Mouse (Mus musculus) lung, postnatal 25 days (tissue): ENCODE data around the gene Tert.

ENCODE experiments used
- DNase-seq: peaks from one replicate; pipeline ENCODE4 v3.0.0; 2022; ENCODE audit warnings: low spot score

Gene Tert

DNA sequence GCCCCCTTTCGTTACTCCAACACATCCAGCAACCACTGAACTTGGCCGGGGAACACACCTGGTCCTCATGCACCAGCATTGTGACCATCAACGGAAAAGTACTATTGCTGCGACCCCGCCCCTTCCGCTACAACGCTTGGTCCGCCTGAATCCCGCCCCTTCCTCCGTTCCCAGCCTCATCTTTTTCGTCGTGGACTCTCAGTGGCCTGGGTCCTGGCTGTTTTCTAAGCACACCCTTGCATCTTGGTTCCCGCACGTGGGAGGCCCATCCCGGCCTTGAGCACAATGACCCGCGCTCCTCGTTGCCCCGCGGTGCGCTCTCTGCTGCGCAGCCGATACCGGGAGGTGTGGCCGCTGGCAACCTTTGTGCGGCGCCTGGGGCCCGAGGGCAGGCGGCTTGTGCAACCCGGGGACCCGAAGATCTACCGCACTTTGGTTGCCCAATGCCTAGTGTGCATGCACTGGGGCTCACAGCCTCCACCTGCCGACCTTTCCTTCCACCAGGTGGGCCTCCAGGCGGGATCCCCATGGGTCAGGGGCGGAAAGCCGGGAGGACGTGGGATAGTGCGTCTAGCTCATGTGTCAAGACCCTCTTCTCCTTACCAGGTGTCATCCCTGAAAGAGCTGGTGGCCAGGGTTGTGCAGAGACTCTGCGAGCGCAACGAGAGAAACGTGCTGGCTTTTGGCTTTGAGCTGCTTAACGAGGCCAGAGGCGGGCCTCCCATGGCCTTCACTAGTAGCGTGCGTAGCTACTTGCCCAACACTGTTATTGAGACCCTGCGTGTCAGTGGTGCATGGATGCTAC, at the start of gene Tert:
Gene Tert (plus strand): TSS at position 167 of the 805 bp plus-strand sequence.
- peak; percentile 60 for DNase-seq

DNA sequence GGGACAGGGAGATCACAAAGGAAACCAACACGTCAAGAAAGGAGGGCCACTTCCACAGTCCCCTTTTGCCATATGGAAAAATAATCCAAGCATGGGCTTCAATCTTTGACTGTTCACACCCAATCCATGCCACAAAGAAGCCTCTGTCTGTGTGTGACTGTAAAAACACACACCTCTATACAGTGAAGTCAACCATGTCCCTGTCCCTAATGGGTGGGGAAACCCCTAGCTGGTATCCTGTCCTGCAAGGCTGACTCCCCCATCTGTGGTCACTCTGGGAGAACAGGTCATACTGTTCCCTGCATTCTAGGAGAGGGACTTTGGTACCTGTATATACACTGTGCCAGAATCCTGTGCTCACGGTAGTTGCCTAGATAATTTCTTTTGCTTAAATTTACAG, 49.4 kb upstream of the Tert start:
- DNase-seq: no peak

DNA sequence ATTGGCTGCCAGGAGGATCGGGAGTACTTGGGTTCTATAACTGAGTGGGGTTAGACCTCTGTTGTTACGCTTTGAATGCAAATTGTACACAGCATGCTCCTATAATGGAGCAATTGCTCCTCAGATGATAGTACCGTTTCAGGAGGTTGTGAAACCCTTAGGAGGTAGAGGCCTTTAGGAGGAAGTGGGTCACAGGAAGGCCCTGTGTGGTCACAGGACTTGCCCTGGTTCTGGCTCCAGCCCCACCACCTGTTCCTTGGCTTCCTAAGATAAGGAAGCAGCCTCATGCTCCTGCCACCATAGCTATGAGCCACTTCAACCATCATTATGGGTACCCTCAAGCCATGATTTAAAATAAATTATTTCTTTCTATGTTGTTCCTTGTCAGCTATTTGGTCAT, 35.2 kb upstream of the Tert start:
- DNase-seq: no peak

DNA sequence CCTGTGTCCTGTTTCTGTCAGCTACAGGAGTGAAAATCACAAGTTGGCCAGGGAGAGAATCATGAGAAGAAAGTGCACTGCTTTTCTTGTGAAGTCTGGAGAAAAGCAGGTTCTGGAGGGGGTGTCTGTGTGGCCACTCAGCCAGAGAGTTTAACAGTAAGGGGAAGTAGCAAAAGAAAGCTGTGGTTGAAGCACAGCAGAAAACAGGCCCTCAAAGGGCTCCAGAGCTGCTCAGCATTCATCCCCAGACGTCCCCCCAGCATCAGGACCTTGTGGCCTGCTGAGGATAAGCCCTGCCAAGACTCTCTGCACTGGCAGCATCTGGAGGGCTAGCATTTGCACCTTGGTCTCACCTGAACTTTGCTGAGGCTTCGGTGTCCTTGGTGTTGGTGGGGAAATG, 34.2 kb upstream of the Tert start:
- no peak for DNase-seq

DNA sequence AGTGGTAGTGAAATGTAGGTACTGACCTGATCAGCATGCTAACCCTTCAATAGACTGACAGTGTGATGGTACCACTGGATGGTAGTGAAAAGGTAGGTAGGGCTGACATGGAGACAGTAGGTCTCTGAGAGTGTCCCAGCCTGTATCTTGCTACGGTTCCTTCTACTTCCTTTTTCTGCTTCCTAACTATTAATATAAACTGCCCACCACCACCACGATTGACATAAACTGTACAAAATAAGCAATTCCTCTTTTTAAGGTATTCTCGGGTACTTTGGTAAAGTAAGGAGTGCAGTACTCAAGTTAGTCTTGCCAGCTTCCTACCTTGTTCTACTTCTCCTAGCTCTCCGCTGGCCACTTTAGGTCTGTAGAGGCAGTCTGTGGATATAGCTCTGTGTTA, 30.4 kb upstream of the Tert start:
- DNase-seq: no peak

DNA sequence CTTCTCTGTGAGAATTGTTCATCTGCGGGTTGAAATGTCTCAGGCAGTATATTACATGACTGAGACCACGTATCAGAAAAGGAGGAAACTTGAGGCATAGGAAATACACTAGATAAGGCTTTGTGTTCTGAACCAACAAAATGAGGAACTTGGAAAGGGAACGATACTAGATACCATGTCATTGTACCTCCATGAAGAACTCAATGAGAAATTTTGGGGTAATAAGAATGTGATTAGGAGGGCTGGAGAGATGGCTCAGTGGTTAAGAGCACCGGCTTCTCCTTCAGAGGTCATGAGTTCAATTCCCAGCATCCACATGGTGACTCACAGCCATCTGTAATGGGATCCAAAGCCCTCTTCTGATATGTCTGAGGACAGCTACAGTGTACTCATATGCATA, 26.5 kb upstream of the Tert start:
- DNase-seq: no peak

DNA sequence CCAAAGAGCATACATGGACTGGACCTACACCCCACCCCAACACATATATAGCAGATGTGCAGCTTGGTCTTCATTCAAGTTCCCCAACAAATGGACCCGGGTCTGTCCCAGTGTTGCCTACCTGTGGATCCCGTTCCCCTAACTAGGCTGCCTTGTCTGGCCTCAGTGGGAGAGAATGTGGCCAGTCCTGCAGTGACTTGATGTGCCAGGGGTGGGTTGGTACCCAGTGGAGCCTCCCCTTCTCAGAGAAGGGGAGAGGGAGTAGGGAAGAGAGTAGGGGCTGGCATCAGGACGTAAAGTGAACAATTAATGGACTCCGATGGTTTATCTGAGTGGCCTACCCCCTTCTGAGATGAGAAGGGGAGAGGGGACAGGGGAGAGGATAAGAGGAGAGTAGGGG, 23.7 kb upstream of the Tert start:
- no peak for DNase-seq

DNA sequence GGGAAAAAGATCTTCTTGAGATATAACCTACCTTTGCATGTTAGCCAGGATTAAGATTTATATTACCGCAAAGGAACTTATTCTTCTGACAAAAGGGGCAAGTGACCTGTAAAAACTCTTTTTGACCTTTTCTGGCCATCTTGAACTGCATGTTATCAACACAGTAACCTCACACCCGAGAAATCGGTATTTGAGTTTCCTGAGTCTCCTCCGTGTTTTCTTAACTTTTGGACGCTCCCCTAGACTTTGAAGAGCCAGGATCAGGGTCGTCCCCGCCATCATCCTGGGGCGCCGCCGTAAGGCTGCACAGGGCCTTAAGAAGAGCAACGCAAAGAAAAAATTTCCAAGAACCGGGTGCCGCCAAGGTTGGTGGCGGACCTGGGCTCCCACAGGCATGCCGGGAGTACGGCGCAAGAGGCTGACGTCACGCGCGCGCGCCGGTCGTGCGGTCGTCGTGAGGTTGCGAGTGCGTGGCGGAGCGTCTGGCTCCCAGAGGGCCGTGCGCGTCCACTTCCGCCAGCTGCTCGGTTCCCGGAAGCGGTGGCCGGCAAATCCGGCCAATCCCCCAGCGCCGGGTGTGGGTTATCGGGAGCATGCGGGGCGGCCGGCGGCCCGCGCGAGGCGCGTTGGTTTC, 23.1 kb upstream of the Tert start, which contains the start of gene Clptm1l:
Gene Clptm1l (plus strand): TSS at position 485 of the 634 bp plus-strand sequence.
- peak; percentile 97 for DNase-seq

DNA sequence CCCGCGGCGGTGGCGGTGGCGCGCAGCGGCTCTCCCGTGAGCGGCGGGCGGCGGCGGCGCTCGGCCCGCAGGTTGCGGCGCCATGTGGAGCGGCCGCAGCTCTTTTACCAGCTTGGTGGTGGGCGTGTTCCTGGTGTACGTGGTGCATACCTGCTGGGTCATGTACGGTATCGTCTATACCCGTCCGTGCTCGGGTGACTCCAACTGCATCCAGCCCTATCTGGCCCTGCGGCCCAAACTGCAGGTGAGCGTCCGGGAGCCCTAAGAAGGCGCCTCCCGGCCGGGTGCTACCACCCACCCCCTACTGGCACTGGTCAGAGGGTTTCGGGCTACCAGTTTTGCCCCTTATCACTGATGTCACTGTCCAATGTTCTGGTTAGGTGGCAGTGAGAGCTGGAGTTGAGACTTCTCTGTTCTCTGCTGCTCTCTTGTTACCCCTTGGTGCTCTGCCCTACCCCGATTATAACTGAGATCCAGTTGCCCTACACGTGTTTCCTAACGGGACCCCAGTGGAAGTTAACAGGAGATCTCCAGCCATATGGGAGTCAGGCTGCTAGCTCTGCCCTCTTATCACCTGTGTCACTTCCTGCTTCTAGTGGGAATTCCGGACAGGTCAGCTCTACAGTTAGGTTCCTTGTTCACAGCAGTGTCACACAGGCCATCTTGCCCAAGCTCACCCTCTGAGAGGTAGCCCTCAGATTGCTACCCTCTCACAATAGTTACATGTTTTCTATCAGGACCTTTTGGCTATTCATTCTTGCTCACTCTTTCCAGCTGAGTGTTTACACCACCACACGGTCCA, 22.4 kb upstream of the Tert start:
- no peak for DNase-seq

DNA sequence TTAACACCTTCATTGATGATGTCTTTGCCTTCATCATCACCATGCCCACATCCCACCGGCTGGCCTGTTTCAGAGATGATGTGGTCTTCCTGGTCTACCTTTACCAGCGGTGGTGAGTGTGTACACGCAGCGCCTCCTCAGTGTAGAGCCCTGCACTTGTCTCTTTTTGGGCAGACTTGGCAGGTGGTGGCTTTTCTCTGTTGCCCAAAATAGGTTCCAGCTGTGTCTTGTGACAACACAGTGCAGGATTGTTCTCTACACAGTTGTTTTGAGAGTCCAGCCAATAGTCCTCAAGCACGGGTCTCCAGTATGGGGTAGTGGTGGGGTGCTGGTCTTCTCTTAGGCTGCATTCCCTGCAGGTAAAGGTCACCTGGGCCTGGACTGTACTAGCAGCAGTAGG, 8.3 kb upstream of the Tert start:
- no peak for DNase-seq

DNA sequence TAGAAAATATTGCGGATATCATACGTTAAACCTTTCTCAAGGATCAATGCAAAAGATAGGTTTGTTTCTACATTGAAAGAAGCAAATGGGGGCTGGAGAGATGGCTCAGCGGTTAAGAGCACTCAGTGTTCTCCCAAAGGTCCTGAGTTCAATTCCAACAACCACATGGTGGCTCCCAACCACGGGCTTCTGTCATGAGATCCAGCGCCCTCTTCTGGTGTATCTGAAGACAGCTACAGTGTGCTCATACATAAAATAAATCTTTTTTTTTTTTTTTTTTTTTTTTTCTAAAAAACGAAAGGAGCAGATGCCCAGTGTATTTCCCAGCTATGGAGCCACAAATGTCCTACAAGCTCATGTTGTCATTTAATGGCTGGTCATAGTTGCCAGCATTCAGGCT, 6.1 kb upstream of the Tert start:
- DNase-seq: no peak

DNA sequence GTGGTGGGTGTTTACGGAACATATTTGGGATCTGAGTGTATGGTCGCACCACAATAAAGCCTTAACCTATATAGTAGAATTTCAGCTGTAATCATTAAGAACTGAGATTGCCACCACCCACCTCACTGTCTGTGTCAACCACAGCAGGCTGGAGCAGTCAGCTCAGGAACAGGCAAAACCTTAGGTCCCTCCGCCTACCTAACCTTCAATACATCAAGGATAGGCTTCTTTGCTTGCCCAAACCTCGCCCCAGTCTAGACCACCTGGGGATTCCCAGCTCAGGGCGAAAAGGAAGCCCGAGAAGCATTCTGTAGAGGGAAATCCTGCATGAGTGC, 334 bp upstream of the Tert start:
- DNase-seq: no peak

DNA sequence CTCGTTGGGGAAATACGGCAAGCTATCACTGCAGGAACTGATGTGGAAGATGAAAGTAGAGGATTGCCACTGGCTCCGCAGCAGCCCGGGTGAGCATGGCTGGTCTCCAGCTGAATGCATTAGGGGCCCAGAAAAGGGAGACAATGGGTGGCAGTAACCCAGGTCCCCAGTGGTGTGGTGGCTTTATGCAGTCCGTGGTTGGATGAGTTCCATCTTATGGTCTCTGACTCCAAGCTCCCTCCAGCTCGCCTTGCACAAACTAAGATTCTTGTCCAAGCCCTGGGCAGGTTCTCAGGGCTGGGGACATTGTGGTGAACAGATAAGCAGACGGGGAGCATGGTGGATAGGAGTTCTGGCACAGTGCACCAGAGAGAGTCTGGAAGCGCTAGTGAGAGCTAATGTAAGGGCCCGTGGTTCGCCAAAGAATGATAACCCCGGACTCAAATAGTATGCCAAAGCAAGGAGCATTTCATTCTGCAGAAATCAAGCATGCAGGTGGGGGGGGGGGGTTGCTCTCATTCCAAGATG, 1.9 kb downstream of the Tert start:
- DNase-seq: no peak

DNA sequence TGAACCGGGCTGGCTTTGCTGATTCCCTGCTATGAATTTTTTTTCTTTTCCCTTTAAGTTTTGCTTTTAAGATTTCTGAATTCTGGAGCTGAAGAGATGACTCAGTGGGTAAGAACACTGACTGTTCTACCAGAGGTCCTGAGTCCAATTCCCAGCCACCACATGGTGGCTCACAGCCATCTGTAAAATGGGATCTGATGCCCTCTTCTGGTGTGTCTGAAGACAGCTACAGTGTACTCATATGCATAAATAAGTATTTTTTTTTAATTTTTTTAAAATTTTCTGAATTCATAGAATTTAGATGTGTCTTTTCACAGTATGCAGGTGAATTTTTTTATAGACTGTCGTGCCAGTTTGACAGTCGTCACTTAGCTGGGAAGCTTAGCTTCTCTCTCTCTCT, 5.1 kb downstream of the Tert start:
- no peak for DNase-seq

DNA sequence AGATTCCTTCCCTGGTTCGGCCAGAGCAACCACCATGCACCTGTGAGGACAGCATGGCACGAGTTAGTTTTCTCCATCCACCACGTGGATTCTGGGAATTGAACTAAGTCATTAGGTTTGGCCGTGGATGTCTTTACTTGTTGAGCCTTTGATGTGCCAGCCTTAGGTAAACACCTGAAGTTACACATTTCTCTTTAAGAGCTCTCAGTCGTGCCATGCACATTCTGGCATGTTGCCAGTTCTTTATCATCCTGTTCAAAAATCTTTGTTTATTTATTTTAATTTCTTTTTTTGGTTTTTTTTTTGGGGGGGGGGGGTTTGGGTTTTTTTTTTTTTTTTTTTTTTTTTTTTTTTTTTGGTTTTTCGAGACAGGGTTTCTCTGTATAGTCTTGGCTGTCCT, 11.1 kb downstream of the Tert start:
- no peak for DNase-seq

DNA sequence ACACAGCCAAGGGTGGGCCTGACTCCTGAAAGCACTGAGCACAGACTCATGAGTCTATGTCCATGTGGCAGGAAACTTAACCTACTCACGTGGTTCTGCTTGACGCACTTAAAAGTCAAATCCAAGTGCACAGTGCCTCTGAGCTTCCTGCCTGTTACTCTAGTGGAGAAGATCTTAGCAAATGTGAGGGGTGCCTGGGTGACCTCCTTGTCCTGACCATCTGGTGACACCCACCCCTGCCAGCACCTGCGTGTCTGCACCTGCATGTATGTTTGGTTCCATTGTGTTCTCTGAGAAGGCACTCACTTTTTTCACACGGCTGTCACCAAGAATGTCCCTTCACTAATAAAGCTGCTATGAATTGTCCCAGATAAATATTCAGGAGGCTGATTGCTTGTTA, 14.6 kb downstream of the Tert start:
- DNase-seq: no peak

DNA sequence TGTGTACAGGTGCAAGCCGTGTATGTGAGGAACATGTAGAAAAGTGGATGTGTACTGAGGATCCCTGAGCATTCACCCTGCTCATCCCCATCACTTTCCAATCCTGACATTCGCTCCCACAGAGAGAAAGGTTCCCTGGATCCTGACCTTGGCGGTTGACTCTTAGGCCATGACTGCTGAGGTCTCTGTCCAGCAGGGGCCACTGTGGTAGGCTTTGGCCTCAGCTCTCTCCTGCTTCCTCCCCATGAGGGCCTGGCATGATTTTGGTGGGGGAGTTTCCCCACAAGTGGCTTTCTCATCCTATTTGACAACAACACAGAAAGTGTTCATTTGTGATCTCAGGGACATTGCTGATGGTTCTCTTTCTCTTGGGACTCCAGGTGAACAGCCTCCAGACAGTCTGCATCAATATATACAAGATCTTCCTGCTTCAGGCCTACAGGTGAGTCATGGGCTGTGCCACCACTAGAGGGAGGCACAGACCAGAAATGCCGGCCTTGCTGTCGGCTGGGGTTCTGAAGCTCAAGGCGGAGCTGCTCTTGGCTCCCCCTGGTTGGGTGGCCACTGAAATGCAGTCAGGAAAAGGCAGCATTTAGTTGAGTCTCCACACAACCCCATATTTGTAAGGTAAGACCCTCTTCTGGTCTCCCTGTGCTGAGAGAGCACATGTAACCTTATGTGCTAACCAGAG, 19.8 kb downstream of the Tert start:
- DNase-seq: peak; percentile 37

DNA sequence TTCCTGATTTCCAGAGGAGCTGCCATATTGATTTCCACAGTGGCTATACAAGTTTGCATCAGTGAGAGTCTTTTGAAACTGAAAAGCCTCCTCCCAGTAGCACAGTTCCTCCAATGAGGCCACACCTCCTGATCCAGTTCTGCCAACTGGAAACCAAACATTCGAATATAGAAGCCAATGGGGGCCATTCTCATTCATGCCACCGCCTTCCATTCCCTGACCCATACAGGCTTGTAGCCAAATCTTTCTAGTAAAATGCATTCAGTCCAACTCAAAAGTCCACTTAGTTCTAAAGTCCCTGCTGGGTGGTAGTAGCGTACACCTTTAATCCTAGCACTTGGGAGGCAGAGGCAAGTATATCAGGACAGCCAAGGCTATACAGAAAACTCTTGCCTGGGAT, 26.6 kb downstream of the Tert start:
- no peak for DNase-seq

DNA sequence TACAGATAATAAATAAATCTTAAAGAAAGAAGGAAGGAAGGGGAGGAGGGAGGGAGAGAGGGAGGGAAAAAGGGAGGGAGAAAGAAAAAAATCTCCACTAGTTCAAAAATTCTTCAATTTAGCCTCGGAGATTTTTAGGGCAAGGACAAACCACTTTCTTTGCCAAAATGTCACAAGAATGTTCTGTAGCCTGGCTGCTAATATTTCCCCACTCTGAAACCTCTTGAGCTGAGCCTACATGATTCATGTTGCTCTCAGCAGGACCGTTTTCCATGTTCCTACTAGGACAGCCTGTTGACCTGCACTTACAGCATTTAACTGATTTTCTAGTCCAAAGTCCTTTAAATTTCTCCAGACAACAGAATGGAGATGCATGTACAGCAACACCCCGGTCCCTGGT, 28.3 kb downstream of the Tert start:
- DNase-seq: no peak

DNA sequence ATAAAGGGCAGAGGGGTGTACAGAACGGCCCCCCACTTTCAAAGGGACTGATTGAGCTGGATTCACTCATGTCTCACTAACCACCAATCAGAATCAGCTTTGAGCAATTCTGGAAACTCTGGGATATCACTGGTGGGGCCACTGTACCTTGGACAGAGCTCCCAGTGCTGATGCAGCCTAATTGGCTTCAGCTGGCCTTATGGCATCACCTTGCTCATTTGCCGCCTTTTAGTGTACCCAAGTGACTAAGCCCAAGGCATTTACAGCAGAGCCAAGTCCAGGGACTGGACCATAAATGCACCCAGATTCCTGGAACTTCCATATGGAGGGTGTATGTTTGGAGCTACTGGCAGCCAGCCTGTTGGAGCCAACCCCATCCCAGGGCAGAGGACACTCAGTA, 32.2 kb downstream of the Tert start:
- no peak for DNase-seq

DNA sequence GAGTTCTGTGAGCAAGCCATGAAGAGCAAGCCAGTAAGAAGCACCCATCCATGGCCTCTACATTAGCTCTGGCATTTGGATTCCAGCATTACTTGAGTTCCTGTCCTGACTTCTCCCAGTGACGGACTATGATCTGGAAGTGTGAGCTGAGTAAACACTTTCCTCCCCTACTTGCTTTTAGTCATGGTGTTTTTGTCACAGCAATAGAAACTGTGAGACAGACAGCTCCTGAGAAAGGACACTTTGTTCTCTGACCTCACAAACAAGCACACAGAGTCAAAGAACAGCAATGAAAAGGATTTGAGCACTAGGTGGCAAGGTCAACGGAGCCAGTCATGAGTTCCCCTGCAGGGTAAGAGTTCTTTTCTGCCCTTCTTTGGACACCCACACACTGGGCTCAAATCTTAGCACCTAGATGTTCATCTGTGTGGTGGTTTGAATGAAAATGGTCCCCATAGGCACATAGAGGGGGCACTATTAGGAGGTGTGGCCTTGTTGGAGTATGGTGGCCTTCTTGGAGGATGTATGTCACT, 33.5 kb downstream of the Tert start:
- DNase-seq: no peak

DNA sequence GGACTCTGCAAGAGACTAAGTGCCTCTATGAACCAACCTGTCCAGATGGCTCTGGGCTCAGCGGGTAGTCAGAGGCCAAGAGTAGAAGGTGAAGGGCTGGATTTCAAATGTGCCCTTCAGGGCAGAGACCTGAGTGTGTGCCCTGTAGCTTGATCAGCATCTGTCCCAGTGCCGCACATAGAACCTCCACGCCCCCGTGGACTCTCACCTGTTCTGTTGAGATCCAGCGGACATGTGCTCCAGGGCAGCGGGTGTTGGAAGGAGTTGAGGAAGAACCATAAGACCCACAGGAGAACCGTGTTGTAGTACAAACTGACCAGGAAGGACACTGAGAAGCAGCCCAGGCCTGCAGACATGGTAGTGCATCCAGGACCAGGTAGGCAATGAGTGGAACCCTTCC, 48.5 kb downstream of the Tert start:
- DNase-seq: no peak
